Mouse (Mus musculus): ENCODE measurements around the gene Arhgef18. TPM values are rescaled to one million over a fixed set of nuclear protein-coding genes. Genes with fewer than 3 reads are reported as not detected.

The Arhgef18 gene
- polyA plus RNA-seq, 1 experiment from 2014 or later: 11.6 TPM

GRCm38 (mm10) chr8:3415661-3416060 is 22.9 kb downstream of the Arhgef18 start:
- Histone ChIP-seq H3K4me3 (ENCODE audit: low read length) (no peak overlapping the region), H3K27ac (ENCODE audit: low read length) (no peak overlapping the region), H3K9me3 (ENCODE audit: low read length) (no peaks in the 10 kb centered on the region), H3K4me1 (ENCODE audit: insufficient read depth, low read length) (peaks cover 42% of the 10 kb centered on the region), H3K36me3 (ENCODE audit: insufficient read depth, low read length) (no peaks in the 10 kb centered on the region; the same call in 1 of the 2 replicates), H3K9ac (replicated peaks; ENCODE audit: low read length) (no peak overlapping the region), H3K4me2 (replicated peaks; ENCODE audit: low read depth, low read length) (no peak overlapping the region), H3K27me3 (ENCODE audit: insufficient read depth, low read length) (no peaks in the 10 kb centered on the region)
- ATAC-seq (ENCODE audit: low FRiP score, low TSS enrichment): no peak
- WGBS: 94% methylated on average over 6 of the region's 6 CpGs

- H3K4me2 ChIP-seq (replicated peaks; ENCODE audit: low read depth, low read length): no peak overlapping the region
- H3K27ac ChIP-seq (ENCODE audit: low read length): peak overlapping the region; percentile 74
- peaks cover 51% of the 10 kb centered on the region for H3K4me1 ChIP-seq (ENCODE audit: insufficient read depth, low read length)
- no peaks in the 10 kb centered on the region for H3K36me3 ChIP-seq (ENCODE audit: insufficient read depth, low read length)
- WGBS: 24% methylated on average over 4 of the region's 4 CpGs
- H3K9ac ChIP-seq (replicated peaks; ENCODE audit: low read length): no peak overlapping the region
- no peak overlapping the region for H3K4me3 ChIP-seq (ENCODE audit: low read length)
- H3K9me3 ChIP-seq (ENCODE audit: low read length): no peaks in the 10 kb centered on the region
- no peaks in the 10 kb centered on the region for H3K27me3 ChIP-seq (ENCODE audit: insufficient read depth, low read length)
- ATAC-seq (ENCODE audit: low FRiP score, low TSS enrichment): 0 out of 2 replicates have a peak, but pooled peaks have one; percentile 10
Measured at GRCm38 (mm10) chr8:3416846-3417245, 24.0 kb downstream of the Arhgef18 start.

GRCm38 (mm10) chr8:3417455-3417854 is 24.6 kb downstream of the Arhgef18 start:
- Histone ChIP-seq H3K27ac (ENCODE audit: low read length) (peak overlapping the region; percentile 76), H3K9ac (replicated peaks; ENCODE audit: low read length) (no peak overlapping the region; the same call in 1 of the 2 replicates), H3K4me3 (ENCODE audit: low read length) (no peak overlapping the region), H3K27me3 (ENCODE audit: insufficient read depth, low read length) (no peaks in the 10 kb centered on the region), H3K36me3 (ENCODE audit: insufficient read depth, low read length) (no peaks in the 10 kb centered on the region), H3K9me3 (ENCODE audit: low read length) (no peaks in the 10 kb centered on the region), H3K4me2 (replicated peaks; ENCODE audit: low read depth, low read length) (no peak overlapping the region), H3K4me1 (ENCODE audit: insufficient read depth, low read length) (peaks cover 51% of the 10 kb centered on the region)
- WGBS: 8% methylated on average over 8 of the region's 8 CpGs
- ATAC-seq (ENCODE audit: low FRiP score, low TSS enrichment): peak; percentile 24; the same call in 1 of the 2 replicates

GRCm38 (mm10) chr8:3418101-3418500 is 25.3 kb downstream of the Arhgef18 start:
- H3K4me1 ChIP-seq (ENCODE audit: insufficient read depth, low read length): peaks cover 51% of the 10 kb centered on the region
- H3K4me2 ChIP-seq (replicated peaks; ENCODE audit: low read depth, low read length): no peak overlapping the region
- H3K27ac ChIP-seq (ENCODE audit: low read length): peak overlapping the region; percentile 76
- no peaks in the 10 kb centered on the region for H3K36me3 ChIP-seq (ENCODE audit: insufficient read depth, low read length)
- WGBS: 84% methylated on average over 1 of the region's 1 CpGs
- H3K4me3 ChIP-seq (ENCODE audit: low read length): no peak overlapping the region
- H3K9ac ChIP-seq (replicated peaks; ENCODE audit: low read length): no peak overlapping the region; the same call in 1 of the 2 replicates
- no peaks in the 10 kb centered on the region for H3K9me3 ChIP-seq (ENCODE audit: low read length)
- no peaks in the 10 kb centered on the region for H3K27me3 ChIP-seq (ENCODE audit: insufficient read depth, low read length)
- no peak for ATAC-seq (ENCODE audit: low FRiP score, low TSS enrichment)

- Histone ChIP-seq H3K36me3 (ENCODE audit: insufficient read depth, low read length) (no peaks in the 10 kb centered on the region), H3K4me3 (ENCODE audit: low read length) (no peak overlapping the region), H3K4me2 (replicated peaks; ENCODE audit: low read depth, low read length) (no peak overlapping the region), H3K9ac (replicated peaks; ENCODE audit: low read length) (no peak overlapping the region), H3K4me1 (ENCODE audit: insufficient read depth, low read length) (peaks cover 48% of the 10 kb centered on the region), H3K27ac (ENCODE audit: low read length) (peak overlapping the region; percentile 7), H3K9me3 (ENCODE audit: low read length) (no peaks in the 10 kb centered on the region), H3K27me3 (ENCODE audit: insufficient read depth, low read length) (no peaks in the 10 kb centered on the region)
- 46% methylated on average over 10 of the region's 10 CpGs for WGBS
- no peak for ATAC-seq (ENCODE audit: low FRiP score, low TSS enrichment)
Measured at GRCm38 (mm10) chr8:3420105-3420706, 27.4 kb downstream of the Arhgef18 start.

GRCm38 (mm10) chr8:3421507-3421906 is 28.7 kb downstream of the Arhgef18 start:
- Histone ChIP-seq H3K27ac (ENCODE audit: low read length) (no peak overlapping the region), H3K9ac (replicated peaks; ENCODE audit: low read length) (no peak overlapping the region), H3K4me1 (ENCODE audit: insufficient read depth, low read length) (peaks cover 45% of the 10 kb centered on the region), H3K4me2 (replicated peaks; ENCODE audit: low read depth, low read length) (no peak overlapping the region), H3K4me3 (ENCODE audit: low read length) (no peak overlapping the region), H3K9me3 (ENCODE audit: low read length) (no peaks in the 10 kb centered on the region), H3K27me3 (ENCODE audit: insufficient read depth, low read length) (no peaks in the 10 kb centered on the region), H3K36me3 (ENCODE audit: insufficient read depth, low read length) (no peaks in the 10 kb centered on the region)
- ATAC-seq (ENCODE audit: low FRiP score, low TSS enrichment): no peak
- WGBS: 74% methylated on average over 5 of the region's 5 CpGs

GRCm38 (mm10) chr8:3425217-3425616 is 32.4 kb downstream of the Arhgef18 start:
- no peak overlapping the region for H3K9ac ChIP-seq (replicated peaks; ENCODE audit: low read length)
- H3K4me3 ChIP-seq (ENCODE audit: low read length): no peak overlapping the region
- peaks cover 12% of the 10 kb centered on the region for H3K36me3 ChIP-seq (ENCODE audit: insufficient read depth, low read length)
- H3K27me3 ChIP-seq (ENCODE audit: insufficient read depth, low read length): no peaks in the 10 kb centered on the region
- H3K27ac ChIP-seq (ENCODE audit: low read length): no peak overlapping the region
- no peak overlapping the region for H3K4me2 ChIP-seq (replicated peaks; ENCODE audit: low read depth, low read length)
- WGBS: 86% methylated on average over 5 of the region's 5 CpGs
- H3K4me1 ChIP-seq (ENCODE audit: insufficient read depth, low read length): peaks cover 12% of the 10 kb centered on the region
- H3K9me3 ChIP-seq (ENCODE audit: low read length): no peaks in the 10 kb centered on the region
- no peak for ATAC-seq (ENCODE audit: low FRiP score, low TSS enrichment)

GRCm38 (mm10) chr8:3426211-3426610 is 33.4 kb downstream of the Arhgef18 start:
- Histone ChIP-seq H3K4me2 (replicated peaks; ENCODE audit: low read depth, low read length) (no peak overlapping the region), H3K27me3 (ENCODE audit: insufficient read depth, low read length) (no peaks in the 10 kb centered on the region), H3K4me1 (ENCODE audit: insufficient read depth, low read length) (peaks cover 5% of the 10 kb centered on the region), H3K36me3 (ENCODE audit: insufficient read depth, low read length) (peaks cover 18% of the 10 kb centered on the region), H3K9ac (replicated peaks; ENCODE audit: low read length) (no peak overlapping the region), H3K4me3 (ENCODE audit: low read length) (no peak overlapping the region), H3K27ac (ENCODE audit: low read length) (no peak overlapping the region), H3K9me3 (ENCODE audit: low read length) (no peaks in the 10 kb centered on the region)
- no peak for ATAC-seq (ENCODE audit: low FRiP score, low TSS enrichment)
- WGBS: 90% methylated on average over 3 of the region's 3 CpGs

- Histone ChIP-seq H3K4me1 (ENCODE audit: insufficient read depth, low read length) (no peaks in the 10 kb centered on the region; the same call in 1 of the 2 replicates), H3K9ac (replicated peaks; ENCODE audit: low read length) (no peak overlapping the region), H3K9me3 (ENCODE audit: low read length) (no peaks in the 10 kb centered on the region), H3K4me2 (replicated peaks; ENCODE audit: low read depth, low read length) (no peak overlapping the region), H3K4me3 (ENCODE audit: low read length) (no peak overlapping the region), H3K36me3 (ENCODE audit: insufficient read depth, low read length) (peaks cover 38% of the 10 kb centered on the region), H3K27ac (ENCODE audit: low read length) (no peak overlapping the region), H3K27me3 (ENCODE audit: insufficient read depth, low read length) (no peaks in the 10 kb centered on the region)
- no peak for ATAC-seq (ENCODE audit: low FRiP score, low TSS enrichment)
- 87% methylated on average over 2 of the region's 2 CpGs for WGBS
Measured at GRCm38 (mm10) chr8:3428426-3428825, 35.6 kb downstream of the Arhgef18 start.

- H3K36me3 ChIP-seq (ENCODE audit: insufficient read depth, low read length): peaks cover 52% of the 10 kb centered on the region
- no peak overlapping the region for H3K9ac ChIP-seq (replicated peaks; ENCODE audit: low read length)
- no peaks in the 10 kb centered on the region for H3K9me3 ChIP-seq (ENCODE audit: low read length)
- no peak overlapping the region for H3K4me3 ChIP-seq (ENCODE audit: low read length)
- no peak overlapping the region; the same call in 1 of the 2 replicates for H3K27ac ChIP-seq (ENCODE audit: low read length)
- H3K27me3 ChIP-seq (ENCODE audit: insufficient read depth, low read length): no peaks in the 10 kb centered on the region
- ATAC-seq (ENCODE audit: low FRiP score, low TSS enrichment): no peak
- no peaks in the 10 kb centered on the region; the same call in 1 of the 2 replicates for H3K4me1 ChIP-seq (ENCODE audit: insufficient read depth, low read length)
- H3K4me2 ChIP-seq (replicated peaks; ENCODE audit: low read depth, low read length): no peak overlapping the region
- 70% methylated on average over 2 of the region's 2 CpGs for WGBS
Measured at GRCm38 (mm10) chr8:3429966-3430365, 37.2 kb downstream of the Arhgef18 start.
